Mouse (Mus musculus) frontal cortex, postnatal 25 days (tissue): Measurements from ENCODE around the gene Ccdc189.

Source experiments
- DNase-seq, 2 experiments: peaks; one replicate each; pipeline ENCODE4 v3.0.0; 2022; ENCODE audit warnings: low spot score in 2 of 2

Gene Ccdc189

DNA sequence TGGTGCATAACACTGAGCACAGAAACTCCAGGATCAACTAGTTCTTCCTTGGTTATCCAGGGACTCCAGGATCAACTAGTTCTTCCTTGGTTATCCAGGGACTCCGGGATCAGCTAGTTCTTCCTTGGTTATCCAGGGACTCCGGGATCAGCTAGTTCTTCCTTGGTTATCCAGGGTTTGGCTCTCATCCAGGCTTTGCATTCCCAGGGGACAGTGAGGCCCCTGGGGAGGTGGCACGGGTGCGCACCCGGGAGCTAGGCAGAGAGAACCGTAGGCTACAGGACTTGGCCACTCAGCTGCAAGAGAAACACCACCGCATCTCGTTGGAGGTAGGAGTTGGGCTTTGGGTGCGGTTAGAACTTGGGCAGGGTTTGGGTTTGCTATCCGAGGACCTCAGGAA is 2.7 kb upstream of the Ccdc189 start:
- DNase-seq, result no peak

DNA sequence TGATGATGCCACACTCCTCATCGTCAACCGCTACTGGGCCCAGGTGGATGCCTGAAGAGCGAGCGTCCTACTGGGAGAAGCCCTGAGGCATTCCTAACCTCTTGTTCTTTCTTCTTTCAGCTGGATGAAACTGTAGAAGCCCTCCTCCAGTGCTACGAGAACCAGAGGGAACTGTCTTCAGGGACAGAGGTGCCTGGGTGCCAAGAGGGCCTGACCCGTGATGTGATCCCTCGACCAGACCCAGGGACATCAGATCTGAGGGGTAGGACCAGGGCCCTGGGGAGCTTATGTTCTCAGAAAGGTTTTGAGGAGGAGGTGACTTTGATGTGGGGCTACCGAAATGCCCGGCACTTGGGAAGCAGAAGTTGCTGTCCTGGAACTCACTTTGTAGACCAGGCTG is 1.2 kb upstream of the Ccdc189 start:
- no peak for DNase-seq

DNA sequence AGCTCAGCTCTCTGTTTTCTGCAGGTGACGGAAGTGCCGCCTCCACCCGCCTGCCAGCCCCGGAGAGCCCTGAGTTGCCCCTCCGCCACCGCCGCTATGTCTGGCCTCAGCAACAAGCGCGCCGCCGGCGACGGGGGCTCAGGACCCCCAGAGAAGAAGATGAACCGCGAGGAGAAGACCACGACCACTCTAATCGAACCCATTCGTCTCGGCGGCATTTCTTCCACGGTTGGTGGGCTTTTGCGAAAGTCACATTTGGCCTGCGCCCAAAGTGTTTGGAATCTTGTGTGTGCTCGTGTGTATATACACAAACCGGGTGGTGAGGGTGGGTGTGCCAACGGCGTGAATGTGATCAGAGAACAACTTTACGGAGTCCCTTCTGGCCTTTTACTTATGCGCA is 506 bp upstream of the Ccdc189 start:
- DNase-seq, result no peak

DNA sequence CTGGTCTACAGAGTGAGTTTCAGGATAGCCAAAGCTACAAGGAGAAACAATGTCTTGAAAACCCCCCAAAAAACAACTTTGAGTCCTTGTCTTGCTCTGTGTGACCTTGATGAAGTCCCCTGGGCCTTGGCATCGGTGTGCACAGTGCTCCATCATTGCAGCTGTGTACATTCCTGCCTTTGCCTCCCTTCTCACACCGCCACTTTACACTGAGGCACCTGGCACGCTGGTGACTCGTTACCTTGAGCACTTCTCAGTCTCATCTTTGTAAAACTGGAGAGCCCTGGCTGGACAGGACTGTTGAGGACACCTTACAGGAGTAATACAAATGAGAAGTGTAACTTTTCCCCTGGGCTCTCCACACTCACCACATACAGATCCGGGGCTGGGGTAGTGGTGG is 1.2 kb downstream of the Ccdc189 start:
- DNase-seq, result no peak

DNA sequence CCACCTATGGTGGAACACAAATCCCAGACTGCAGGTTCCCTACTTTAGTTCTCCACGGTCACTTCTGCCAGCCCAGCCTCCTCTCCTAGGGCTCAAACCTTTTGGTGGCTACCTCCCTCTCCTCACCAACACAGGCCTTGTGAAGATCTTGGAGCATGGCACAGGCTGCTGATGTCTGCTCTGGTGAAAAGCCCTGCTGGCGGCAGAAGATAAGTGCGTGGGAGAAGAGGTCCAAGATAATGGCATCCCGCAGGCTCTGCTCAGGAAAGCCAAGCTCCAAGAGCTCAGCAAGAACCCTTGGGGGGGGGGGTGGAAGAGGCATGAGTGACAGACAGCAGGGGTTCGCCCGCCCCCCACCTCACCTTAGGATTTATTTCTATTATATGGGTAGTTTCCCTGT is 2.2 kb downstream of the Ccdc189 start:
- no peak for DNase-seq

DNA sequence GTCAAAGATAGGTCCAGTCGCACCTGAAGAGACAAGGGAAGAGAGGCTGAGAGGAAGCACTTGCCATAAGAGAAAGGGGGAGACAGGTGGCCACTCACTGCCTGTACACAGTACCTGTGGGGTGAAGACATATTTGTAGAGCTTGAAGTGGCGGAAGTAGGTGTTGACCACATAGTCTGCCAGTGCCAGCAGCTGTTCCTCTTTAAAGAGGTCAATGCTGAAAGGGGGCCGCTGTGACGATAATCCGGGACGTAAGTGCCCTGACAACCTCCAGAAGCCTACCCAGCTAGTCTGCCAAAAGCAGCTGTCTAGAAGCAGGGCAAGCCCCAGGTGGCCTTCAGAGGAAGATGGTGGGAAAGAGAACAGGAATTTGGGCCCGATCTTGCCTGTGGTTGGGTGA is 3.4 kb downstream of the Ccdc189 start:
- no peak for DNase-seq

DNA sequence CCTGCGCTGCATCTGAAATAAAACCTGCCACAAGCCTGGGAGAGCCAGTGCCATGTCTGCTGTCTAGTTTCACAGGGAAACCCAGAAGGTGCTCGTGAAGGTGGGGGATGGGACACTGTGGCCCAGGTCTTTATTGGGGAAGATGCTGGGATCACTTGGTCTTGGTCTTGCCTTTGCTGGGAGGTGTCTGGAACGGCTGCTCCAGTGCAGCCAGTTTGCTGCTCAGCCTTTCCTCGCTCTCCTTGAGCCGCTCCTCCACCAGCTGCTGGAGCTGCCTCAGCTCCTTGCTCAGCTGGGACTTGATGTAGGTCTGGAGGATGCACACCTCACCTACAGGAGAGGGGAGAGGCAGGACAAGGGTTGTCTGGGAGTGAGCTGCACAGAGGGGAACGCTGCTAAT is 5.1 kb downstream of the Ccdc189 start:
- DNase-seq, result no peak

DNA sequence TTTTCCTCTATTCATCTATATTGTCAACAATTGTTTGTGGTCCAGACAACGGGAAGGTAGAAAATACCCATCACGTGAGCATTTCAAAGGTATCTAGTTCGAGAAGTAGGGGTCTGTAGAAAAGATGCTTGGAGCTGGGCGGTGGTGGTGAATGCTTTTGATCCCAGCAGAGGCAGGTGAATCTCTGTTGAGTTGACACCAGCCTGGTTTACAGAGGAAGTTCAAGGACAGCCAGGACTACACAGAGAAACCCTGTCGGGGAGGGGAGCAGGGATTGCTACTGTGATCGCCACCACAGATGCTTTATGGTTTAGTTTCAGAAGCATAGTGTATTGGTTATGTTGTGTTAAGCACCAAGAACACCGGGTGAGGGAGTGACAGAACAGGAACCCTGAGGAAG is 14.3 kb downstream of the Ccdc189 start:
- no peak for DNase-seq

DNA sequence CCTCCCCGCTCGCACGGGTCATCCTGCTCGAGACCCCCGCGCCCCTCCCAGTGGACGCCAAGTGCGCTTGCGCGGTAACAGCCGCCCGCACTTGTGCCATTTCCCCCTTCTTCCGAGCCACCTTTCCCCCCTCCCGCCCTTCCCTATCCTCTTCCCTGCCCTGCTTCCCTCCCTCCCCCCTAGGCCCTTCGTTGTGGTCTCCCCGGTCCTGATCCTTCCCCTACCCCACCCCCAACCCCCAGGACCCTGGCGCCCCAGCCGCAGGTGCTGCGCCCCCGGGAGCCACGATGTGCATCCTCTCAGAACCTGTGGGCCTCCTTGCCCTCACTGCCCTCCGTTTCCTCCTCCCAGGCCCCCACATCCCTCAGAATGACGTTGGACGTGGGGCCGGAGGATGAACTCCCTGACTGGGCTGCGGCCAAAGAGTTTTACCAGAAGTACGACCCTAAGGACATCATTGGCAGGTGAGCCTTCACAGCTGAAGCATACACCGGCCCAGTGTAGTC is 14.8 kb downstream of the Ccdc189 start:
- DNase-seq, result no peak

DNA sequence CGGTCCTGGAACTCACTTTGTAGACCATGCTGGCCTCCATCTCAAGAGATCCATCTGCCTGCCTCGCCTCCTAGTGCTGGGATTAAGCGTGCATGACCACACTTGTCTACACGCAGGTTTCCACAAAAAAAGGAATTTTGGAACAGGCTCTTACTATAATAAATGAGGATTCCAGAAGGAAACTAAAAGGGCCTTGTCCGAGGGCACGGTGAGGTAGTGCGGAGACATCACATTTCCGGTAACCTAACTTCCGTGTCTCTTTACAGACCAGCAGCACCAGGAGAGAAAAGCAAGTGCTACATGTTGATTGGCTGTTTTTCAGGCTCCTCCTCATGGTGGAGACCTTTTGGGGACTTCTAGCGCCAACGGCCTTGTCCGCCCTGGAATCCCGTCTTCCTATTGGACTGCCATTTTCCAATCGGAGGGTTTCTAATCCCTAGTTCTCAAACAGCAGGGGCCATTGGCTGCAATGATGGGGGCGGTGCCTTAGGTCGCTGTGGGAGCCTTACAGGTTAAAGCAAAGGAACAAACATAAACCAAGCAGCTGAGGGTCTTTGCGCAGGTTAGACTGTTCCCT is 15.4 kb downstream of the Ccdc189 start, which contains the start of gene Phkg2:
TSS of gene Phkg2 (plus strand) at position 446 of the 577 bp plus-strand sequence.
- DNase-seq, result peak; percentile 72 to 83

DNA sequence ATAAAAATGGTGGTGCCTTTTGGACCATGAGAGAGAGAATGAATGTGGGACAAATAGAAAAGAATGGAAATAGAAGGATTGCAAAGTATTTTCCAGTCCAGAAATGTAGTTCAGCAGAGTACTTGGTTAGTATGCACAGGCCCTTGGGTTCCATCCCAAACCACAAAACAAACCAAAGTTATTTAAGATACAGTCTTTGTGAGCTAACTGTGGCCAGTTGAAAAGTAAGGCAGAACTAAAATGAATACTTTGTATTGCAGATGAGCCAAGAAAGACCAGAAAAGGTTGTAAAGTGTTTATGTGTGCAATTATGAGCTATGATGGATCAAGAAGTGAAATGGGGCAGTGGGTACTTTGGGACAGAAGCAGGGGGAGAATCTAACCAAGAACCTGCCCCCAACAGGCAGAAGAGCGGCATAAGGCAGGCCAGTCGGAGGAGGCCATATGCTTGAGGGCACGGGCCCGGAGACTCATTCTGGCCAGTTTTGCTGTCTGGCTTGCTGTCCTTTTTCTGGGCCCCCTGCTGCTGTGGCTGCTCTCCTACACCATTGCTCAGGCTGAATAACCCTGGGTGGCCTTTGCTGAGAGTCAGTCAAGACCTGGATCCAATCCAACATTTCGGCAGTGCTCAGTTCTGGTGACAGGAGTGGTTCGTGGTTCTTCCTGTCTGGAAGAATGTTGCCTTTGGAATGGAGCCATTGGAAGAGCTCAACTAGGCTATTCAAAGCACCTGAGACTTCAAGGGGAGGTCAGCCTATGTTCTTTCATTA is 23.8 kb downstream of the Ccdc189 start:
- no peak for DNase-seq

DNA sequence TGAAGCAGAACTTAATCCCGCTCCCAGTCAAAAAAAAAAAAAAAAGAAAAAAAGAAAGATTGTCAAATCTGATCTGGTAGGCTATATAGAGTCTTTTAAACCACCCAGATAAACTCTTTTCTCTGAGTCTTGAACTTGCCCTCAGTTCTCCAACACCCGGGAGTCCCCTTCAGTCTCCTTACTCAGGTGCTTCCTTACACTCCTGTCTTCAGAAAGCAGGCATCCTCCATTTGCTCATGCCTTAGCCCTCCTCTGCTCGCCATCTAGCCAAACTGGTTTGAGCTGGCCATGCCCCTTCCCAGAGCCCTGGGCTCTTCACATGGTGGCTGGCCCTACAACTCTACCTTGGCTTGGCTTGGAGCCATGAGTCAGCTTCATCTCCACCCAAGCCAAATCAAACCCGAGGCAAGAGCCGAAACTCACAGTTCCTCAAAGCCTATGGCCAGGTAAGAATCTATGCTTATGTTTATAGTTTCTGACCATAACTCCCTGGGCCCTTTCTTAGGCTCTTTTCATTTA is 27.0 kb downstream of the Ccdc189 start, which contains the start of gene Tmem265:
TSS of gene Tmem265 (plus strand) at position 51 of the 519 bp plus-strand sequence.
- DNase-seq, result no peak

DNA sequence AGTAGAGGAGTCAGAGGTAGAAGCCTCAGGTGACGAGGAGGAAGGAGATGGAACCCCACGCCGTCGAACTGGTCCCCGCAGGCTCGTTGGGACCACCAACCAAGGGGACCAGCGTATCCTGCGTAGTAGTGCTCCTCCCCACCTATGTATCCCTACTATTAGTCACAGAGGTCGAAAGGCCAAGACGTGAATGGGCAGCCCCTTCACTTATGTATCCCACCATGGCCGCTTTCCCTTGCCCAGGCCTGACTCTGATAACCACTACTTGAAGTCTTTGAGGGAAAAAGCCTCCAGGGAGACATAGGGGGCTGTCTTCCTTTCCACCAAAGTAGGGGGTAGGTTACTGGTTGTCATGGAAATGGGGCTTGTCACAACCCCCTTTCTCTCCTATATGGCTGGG is 27.8 kb downstream of the Ccdc189 start:
- DNase-seq, result no peak

DNA sequence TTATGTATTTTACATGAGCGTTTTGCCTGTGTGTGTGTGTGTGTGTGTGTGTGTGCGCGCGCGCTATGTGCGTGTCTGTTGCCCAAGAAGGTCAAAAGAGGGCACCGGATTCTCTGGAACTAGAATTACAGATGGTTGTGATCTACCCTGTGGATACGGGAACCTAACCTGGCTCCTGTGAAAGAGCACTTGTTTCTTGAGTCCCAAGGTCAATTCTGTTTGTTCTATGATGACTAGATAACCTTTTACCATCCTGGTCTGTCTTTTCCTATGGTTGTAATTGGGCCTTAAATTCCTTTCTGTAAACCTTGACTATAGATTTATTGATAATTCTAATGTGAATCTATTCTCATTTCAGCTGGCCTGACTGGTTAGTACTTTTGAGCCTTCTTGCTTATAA is 36.8 kb downstream of the Ccdc189 start:
- no peak for DNase-seq

DNA sequence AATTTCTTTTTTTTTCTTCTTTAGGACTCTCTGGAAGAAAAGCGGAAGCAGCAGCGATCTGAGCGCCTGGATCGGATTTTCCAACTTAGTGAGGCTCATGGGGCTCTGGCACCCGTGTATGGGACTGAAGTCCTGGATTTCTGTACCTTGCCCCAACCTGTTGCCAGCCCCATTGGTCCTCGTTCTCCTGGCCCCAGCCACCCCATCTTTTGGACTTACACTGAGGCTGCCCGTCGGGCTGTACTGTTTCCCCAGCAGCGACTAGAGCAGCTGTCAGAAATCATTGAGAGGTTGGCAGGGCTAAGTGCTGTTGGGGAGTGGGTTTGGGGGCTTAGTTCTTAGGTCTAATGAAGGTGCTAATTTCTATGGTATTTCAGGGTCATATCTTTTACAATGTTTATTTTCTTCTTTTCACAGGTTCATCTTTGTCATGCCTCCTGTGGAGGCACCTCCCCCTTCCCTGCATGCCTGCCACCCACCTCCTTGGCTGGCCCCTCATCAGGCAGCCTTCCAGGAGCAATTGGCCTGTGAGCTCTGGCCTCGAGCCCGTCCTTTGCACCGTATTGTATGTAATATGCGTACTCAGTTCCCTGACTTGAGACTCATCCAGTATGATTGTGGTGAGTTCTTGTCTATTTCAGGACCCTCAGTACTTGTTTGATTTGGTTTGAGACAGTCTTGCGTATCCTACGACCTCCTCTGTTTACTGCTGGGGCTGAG is 39.1 kb downstream of the Ccdc189 start:
- DNase-seq, result no peak

DNA sequence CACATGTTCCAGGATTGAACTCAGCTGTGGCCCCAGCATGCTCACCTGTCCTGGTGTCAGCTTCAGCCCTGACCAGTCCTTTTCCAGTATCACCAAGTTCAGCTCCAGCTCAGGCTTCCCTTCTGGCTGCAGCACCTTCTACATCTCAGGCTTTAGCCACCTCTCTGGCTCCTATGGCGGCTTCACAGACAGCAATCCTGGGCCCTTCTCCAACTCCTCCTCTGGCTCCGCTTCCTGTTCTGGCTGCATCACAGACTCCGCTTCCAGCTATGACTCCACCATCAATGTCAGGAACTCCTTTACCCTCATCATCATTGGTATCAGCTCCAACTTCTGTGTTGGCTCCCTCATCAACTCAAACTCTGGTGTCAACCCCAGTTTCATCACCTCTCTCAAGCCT is 46.7 kb downstream of the Ccdc189 start:
- no peak for DNase-seq
